Mouse (Mus musculus): ENCODE data around the gene Herc3.

DNA sequence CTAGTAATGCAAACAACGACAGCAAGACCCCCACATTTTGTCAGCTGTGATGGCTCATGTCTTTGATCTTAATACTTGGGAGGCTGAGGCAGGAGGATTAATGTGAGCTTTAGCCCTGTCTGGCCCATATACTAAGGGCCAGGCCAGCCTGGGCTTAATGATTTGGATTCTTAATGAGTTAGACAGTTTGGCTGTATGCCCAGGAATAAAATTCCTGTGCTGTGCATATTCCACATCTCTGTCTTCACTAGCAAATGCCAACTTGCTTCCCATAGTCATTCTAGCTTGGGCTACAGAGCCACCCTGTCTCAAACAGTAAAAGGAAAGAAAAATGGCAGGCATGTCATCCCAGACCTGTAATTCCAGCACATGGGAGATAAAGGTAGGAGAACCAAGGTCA, 4.3 kb downstream of the Herc3 start:
- no peak for TF ChIP-seq CTCF (IDR thresholded peaks at IDR 0.05; ENCODE audit: borderline replicate concordance, insufficient read depth, low read depth, low read length)
- no peak for TF ChIP-seq POLR2A (IDR thresholded peaks at IDR 0.05; ENCODE audit: borderline replicate concordance, insufficient read depth, low read length)
